Mouse (Mus musculus): Measurements from ENCODE around the gene Olfr984. TPM values are rescaled to one million over a fixed set of nuclear protein-coding genes. Genes with fewer than 3 reads are reported as not detected.

The Olfr984 gene
- polyA plus RNA-seq, 1 experiment from 2014 or later, result not detected

DNA sequence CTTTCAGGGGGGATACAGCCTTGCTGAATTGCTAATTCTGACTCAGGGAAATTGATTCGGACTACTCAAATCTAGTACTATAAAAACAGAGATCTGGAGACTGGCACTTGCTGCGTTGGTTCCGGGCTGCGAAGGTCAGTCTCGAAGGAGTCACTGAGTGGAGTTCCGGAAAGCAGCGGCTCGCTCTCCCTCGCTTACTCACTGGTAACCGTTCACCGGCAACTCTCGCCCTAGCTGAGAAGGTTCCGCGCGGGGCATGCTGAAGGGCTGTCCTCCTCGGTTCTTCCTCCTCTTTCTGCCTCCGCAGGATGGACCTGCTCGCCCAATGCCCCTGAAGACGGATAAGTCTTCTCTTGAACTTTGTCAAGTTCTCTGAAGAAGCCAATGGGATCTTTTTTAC is 63.9 kb downstream of the Olfr984 start:
- ATAC-seq, result no peak
- Histone ChIP-seq H3K9ac (no peak overlapping the region), H3K4me1 (replicated peaks) (no peaks in the 10 kb centered on the region), H3K4me2 (replicated peaks) (no peak overlapping the region), H3K9me3 (no peaks in the 10 kb centered on the region), H3K4me3 (replicated peaks) (no peak overlapping the region), H3K27me3 (replicated peaks) (no peaks in the 10 kb centered on the region), H3K36me3 (no peaks in the 10 kb centered on the region), H3K27ac (no peak overlapping the region)
- 94% methylated on average over 19 of the region's 19 CpGs for WGBS

Other genes with a start within 250 kb of the Olfr984 start
- not detected in 2 replicates for gene Olfr972, start 247.8 kb downstream of the Olfr984 start, polyA plus RNA-seq (2015; fragmentation: Nextera tagmentation; extraction: Ambion mirVana)
- not detected in 2 replicates for gene Olfr229, start 206.9 kb downstream of the Olfr984 start, polyA plus RNA-seq (2015; fragmentation: Nextera tagmentation; extraction: Ambion mirVana)
- not detected in 2 replicates for gene Olfr974, start 176.7 kb downstream of the Olfr984 start, polyA plus RNA-seq (2015; fragmentation: Nextera tagmentation; extraction: Ambion mirVana)
- gene Olfr975, start 162.2 kb downstream of the Olfr984 start, polyA plus RNA-seq (2015; fragmentation: Nextera tagmentation; extraction: Ambion mirVana), result not detected in 2 replicates
- not detected in 2 replicates for gene Olfr976, start 153.1 kb downstream of the Olfr984 start, polyA plus RNA-seq (2015; fragmentation: Nextera tagmentation; extraction: Ambion mirVana)
- gene Olfr978, start 122.1 kb downstream of the Olfr984 start, polyA plus RNA-seq (2015; fragmentation: Nextera tagmentation; extraction: Ambion mirVana), result not detected in 2 replicates
- not detected in 2 replicates for gene Olfr979, start 110.7 kb downstream of the Olfr984 start, polyA plus RNA-seq (2015; fragmentation: Nextera tagmentation; extraction: Ambion mirVana)
- gene Olfr980, start 104.6 kb downstream of the Olfr984 start, polyA plus RNA-seq (2015; fragmentation: Nextera tagmentation; extraction: Ambion mirVana), result not detected in 2 replicates
- gene Olfr981, start 92.7 kb downstream of the Olfr984 start, polyA plus RNA-seq (2015; fragmentation: Nextera tagmentation; extraction: Ambion mirVana), result not detected in 2 replicates
- gene Olfr982, start 40.4 kb downstream of the Olfr984 start, polyA plus RNA-seq (2015; fragmentation: Nextera tagmentation; extraction: Ambion mirVana), result not detected in 2 replicates
- gene Olfr983, start 20.6 kb downstream of the Olfr984 start, polyA plus RNA-seq (2015; fragmentation: Nextera tagmentation; extraction: Ambion mirVana), result not detected in 2 replicates
- not detected in 2 replicates for gene Olfr985, start 16.0 kb upstream of the Olfr984 start, polyA plus RNA-seq (2015; fragmentation: Nextera tagmentation; extraction: Ambion mirVana)
- gene Tmem225, start 33.9 kb upstream of the Olfr984 start, polyA plus RNA-seq (2015; fragmentation: Nextera tagmentation; extraction: Ambion mirVana), result not detected in 2 replicates
- not detected in 2 replicates for gene Olfr986, start 66.7 kb upstream of the Olfr984 start, polyA plus RNA-seq (2015; fragmentation: Nextera tagmentation; extraction: Ambion mirVana)
- gene Zfp202, start 78.1 kb upstream of the Olfr984 start, polyA plus RNA-seq (2015; fragmentation: Nextera tagmentation; extraction: Ambion mirVana), result 4.1 TPM in 2 replicates
- gene Scn3b, start 155.0 kb upstream of the Olfr984 start, polyA plus RNA-seq (2015; fragmentation: Nextera tagmentation; extraction: Ambion mirVana), result 4.5 and 6.2 TPM in 2 replicates